Mouse (Mus musculus): ENCODE results near the gene Sox6.
"Not testable (repeated sequence)": the region's sequence is repeated elsewhere in the genome, so short reads cannot be mapped to it uniquely, and the experiment has no call there.

The Sox6 gene

DNA sequence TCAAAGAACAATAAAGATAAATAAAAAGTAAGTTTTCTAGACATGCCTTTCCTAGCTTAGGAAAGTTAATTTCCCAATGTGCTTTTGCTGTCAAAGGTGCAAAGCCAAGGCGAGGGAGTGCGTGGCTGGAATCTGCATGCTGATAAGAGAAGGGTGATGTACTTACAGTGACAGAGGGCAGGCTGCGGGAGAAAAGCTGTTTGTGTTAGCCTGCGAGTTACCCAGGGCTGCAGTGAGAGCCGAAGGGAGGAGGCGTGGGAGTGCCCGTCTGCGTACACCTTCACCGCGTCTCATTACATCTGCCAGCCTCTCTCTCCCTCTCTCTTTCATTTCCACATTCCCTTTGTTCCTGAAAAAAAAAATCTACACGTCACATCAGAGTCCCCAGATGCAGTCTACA, at the start of gene Sox6:
Gene Sox6, minus strand, starts transcription at position 286 of the 400 bp plus-strand sequence.
- DNase-seq = peak; percentile 28 to 30

DNA sequence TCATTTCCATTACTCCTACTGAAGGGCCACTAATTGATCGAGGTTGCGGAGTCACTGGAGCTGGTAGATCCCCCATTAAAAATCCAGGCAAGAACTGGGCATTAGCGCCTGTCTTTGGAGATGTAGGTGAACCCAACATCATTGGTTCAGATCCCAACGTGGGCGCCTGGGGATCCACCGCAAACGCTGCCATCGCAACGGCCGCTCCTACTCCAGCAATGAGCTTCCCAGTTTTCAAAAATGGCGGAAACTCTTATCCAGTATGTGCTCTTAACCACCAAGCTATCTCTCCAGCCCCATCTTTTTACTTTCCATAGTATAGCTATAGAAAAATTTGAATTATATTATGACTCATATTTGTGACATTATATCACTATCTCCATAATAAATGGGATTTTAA, 45.8 kb upstream of the Sox6 start, which contains the start of gene Gm4353:
Gene Gm4353, minus strand, starts transcription at position 270 of the 400 bp plus-strand sequence.
- not testable (repeated sequence) for DNase-seq

DNA sequence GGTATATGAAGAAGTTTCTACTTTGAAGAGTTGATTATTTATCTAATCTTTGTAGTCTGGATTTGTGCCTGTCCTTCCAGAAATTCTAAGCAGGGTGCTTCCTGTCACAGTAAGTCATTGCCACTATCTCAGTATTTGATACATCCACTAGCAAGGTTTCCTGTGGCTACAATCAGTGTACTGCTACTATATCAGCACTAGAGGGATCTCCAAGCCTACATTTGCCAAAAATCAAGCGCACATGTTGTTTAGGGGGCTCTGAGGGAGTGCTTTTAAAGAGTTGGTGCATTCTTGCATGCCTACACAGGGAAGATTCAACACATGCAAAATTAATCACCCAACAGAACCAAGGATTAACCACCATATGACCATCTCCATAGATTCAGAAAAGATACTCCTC, 22.1 kb upstream of the Sox6 start:
- DNase-seq = peak in 1 of 2 experiments; percentile 20

DNA sequence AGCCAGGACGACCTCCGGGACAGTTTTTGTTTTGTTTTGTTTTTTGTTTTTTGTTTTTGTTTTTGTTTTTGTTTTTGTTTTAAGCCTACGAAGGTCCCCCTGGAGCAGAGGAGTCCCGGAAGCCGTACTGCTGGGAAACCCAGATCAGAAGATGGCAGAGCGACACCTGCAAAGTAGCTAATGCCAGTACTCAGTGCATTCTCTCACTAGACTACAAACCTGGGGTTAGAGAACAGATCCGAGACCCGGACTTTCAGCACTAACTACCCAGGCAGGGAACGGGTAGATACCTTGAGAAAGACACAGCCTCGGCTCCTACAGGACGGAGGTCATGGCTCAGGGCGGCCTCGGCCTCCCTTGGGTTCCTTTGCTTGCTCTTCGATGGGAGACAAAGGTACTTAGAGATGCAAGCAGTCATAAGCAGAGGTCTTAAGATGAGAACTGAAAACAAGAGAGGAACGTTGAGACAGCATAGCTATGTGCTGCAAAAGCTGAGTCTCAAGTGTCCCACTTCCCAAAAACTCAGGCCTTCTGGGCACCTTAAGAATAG, 1.9 kb upstream of the Sox6 start:
- no peak for DNase-seq

DNA sequence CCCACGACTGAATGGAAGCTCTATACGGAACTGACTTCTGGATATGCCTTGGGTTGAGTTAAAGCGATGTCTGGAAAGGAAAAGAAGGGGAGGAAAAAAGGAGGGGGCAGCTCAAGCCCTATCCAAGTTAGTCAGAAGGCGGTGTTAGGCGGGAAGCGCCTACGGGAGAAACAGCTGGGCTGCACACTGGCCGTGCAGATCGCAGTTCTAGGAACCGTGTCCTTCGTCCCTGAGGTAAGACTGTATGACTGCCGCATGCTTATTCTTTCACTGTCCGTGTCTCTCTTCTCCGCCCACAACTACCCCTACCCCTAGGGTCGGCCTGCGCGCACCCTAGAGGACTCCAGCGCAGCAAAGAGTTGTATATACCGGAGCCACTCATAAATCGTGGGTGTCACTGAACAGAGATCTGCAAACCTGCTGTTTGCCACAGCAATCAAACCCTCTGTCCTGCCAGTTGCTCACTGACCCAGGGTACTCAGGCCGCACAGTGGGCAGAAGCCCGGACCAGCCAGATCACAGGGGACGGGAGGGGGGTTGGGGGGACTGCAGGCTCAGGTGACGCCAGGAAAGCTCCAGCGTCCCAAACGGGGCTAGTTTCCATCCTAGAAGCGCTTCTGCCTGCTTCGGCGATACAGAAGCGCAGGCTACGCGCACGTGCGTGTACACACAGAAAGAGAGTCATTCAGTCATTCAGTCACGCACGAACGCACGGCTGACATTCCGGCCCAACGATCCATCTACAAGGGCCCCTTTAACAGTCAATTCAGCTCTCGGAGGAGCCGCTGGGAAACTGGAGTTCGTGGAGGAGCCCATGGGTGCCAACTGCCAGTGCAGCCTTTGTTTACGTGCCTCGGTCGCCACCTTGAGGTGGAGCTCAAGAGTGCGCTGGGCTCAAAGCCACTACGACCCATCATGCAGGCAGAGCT, 1.2 kb upstream of the Sox6 start:
- peak; percentile 93 to 94 for DNase-seq

DNA sequence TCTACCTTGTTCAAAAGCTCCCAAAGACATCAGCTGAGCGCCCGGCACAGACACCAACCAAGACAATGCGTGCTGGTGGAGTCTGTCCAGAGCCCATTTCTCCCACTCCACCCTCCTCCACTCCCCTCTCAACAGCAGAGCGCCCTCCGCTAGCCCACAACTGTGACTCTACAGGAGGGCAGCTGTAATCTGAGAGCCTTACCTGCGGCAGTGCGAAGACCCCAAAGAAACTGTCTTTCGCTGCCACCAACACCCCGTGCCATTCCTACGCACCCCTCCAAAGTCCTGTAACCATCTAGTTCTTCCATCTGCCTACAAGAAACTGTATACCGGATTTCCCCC, 571 bp upstream of the Sox6 start, which contains the start of gene 1110004F10Rik:
Gene 1110004F10Rik, plus strand, starts transcription at position 202 of the 342 bp plus-strand sequence.
- peak; percentile 18 to 25 for DNase-seq

DNA sequence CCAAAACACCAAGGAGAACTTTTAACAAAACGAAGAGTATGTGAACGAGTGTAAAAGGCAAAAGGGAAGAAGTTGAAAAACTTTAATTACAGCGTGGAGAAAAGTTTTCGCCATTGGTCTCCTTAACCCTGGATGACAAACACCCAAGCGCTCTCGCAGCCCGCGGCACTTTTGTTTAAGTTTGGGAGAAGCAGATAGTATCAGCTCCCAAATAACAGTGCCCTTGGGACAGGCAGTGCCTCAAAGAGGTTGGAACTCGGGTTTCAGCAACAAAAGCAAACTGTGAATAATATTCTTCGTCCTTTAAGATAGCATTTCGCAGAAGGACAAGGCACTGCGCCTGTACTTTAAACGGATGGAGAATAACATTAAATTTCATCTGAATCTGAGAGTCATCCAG, 572 bp downstream of the Sox6 start:
- DNase-seq = no peak

DNA sequence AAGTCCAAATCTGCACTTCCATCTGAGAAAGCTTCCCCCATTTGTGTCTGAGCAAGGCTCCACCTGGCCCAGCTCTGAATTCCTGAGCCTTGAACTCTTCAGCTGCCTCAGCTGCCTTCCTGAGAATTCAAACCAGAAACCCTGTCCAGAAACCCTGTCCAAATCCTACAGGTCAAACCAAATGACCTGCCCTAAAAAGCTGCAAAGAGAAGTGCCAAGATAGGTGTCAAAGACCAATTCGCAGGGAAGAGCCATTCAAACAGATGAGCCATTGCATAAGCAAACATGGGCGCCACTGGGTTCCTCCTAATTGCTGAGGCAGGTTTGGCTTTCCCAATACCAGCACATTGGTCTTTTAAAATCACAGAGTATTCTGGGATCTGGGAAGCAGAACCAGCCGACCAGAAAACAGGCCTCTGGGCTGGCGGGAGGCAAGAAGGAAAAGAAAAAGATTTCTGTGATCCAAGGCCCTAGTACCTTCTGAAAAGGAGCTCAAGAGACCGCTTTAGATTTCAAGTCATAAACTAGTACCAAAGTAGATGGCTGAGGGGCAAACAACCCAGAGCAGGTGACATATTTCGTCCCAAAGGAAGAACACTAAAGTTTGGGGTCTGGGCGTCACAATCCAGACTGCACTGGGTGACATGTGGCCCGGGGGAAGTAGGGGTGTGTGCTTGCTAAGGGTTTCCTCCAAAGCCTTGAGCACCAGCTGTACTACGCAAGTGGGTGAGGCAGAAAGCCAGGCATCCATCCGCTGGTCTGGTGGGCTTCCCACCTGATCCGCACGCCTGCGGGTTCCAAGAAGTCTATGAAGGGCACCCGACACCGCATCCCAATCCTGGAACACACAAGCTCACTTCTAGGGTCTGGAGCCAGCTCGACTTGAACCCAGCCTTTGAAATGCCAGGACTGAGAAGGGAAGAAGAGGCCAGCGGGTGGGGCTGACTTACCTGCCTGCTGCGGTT, 1.7 kb downstream of the Sox6 start:
- DNase-seq = no peak

DNA sequence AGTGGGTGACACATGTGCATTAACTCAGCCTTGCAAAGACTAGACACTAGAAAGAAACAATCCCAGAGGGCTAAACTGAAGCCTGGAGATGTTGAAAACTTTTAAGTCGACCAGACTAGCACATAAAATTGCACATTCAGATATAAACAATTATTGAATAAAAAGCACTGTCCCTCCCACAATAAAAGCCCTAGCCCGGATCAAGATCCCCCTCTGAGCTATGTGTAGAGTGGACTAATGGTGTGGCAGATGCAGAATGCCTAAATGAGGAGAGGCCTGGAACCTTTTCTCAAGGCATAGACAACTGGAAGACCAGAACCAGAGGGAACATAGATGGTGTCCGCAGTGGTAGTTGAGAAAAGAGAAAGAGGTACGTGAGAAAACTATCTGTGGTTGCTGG, 3.1 kb downstream of the Sox6 start:
- no peak for DNase-seq

DNA sequence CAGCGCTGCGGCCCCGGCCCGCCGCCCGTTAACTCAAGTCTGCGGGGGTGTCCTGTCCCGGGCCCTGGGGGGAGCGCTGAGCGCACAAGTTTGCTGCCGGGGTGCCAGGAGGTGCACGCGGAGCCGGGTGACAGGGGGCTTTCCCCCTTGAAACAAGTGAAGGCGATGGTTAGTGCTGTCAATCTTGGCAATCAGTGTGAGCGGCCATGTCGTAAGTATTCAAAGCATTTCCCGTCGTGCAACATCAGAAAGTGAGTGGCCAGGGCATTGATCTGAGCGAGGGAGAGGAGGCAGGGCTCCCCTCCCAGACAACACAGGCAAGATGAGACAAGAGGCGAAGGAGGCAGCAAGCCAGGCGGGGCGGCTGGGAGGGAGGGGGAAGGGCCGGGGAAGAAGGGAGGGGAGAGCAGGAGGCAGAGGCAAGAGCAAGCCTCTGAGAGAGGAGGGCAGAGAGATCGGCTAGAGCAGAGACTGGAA, 4.3 kb downstream of the Sox6 start:
- peak; percentile 68 to 79 for DNase-seq

DNA sequence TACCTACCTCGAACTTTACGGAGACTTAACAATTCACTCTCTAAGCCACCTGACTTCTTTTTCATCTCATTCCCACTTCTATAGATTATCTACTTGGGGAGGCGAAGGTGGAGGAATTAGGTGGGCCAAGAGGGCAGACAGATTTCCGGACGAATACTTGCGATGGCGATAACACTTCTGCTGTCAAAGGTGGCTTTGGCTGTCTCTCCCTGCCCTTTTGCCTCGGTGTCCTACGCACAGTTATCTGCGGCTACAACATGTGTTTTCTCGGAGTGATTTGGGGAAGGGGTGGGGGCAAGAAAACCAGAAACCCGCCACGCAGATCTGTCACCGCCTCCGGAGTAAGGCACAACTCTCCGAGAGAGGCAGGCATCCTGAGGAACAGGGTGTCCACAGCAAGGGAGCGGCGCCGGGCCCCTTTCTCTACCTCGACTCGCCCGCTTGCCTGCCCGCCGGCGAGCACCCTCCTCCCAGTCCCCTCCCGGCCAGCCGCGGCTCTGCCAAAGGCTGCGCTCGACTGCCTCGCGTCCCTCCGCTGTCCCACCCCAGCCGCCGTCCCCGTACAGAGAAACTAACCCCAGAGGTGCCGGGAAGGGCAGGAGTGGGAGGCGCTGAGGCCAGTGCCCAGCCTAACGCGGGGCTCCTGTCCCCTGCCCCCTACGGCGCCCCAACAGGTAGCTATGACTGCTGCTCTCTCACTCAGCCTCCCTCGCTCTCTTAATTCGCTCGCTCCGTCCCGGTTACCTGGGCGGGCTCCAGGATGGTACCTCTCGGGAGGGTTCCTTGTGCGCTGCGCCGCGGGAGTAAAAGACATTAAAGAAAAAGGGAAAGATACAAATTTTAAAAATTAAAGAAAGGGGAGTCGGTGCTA, 5.0 kb downstream of the Sox6 start:
- DNase-seq = peak; percentile 65 to 69

DNA sequence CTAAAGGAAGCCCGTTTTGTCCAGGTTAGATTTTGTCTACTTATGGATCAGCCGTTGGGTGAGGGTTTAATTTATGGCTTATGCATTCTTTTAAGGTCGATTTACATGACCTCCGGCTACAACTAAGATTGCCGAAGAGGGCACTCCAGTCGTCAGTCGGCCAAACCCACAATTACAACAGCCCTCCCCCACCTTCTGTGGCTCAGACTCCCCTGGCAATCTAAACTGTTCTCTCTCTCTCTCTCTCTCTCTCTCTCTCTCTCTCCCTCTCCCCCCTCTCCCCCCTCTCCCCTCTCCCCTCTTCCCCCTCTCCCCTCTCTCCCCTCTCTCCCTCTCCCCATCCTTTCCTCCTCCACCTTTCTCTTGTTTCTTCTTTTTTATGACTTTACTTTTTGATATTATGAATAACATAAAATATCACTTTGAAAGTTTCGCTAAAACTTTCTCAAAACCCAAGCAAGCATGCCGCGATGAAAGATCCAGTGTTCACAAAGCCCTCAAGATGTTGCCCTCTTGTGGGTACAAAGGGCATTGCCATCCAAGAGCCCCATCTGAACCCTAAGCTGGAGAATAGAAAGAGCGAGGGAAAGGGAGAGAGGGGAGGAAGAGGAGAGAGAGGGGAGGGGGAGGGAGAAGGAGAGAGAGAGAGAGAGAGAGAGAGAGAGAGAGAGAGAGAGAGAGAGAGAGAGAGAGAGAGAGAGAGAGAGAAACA, 5.8 kb downstream of the Sox6 start:
- peak; percentile 88 to 90 for DNase-seq

DNA sequence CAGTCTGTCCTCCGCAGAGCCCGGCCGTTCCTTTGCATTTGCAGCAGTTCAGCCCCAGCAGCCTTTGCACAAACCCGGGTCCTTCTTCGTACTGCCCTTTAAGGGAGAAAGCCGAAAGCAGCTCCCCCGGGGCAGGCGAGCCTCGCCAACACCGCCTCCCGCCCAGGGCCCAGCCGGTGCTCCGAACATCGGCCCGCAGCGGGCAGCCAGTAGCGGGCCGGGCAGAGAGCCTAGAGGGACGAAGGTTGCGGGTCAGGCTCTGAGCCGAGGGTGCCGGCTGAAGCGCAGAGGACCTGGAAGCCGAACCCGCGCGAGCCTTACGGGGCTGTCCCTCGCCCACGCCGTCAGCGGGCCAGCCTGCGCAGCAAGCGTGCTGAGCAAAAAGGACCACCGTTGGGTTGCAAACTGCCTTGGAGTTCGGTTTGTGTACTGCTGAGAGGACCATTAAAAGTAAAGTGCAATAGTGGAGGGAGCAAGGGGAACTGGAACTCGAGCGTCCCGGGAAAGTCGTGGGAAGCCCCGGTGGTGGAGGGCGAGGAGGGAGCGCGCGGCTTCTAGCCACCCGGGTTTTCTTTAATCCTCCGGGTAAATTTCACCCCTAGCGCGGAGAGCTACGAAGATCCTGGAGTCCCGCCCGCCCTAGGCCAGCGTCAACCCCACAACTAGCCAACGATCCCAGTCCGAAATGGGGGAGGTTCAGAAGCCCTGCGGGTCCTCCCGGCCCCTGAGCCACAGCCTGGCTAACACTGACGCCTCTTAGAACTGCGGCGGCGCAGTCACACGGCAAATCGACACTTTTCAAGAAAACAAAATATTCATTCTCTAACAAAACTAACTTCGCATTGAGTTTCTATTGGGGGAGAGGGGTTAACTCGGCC, 6.6 kb downstream of the Sox6 start:
- peak; percentile 58 to 62 for DNase-seq

DNA sequence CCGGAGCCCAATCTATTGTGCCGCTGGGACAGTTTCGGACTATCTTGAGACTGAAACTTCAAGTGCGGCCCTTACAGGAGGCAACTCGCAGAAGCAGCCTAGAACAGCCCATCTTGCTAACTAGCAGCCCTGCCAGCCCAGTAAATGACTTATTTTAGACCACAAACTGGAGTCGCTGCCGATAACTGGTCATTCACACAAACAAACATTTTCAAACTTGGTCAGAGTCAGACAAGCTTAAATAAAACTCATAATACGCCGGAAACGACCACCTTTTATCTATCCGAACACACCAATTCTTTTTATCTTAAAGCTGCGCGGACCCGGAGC, 7.2 kb downstream of the Sox6 start:
- no peak for DNase-seq

DNA sequence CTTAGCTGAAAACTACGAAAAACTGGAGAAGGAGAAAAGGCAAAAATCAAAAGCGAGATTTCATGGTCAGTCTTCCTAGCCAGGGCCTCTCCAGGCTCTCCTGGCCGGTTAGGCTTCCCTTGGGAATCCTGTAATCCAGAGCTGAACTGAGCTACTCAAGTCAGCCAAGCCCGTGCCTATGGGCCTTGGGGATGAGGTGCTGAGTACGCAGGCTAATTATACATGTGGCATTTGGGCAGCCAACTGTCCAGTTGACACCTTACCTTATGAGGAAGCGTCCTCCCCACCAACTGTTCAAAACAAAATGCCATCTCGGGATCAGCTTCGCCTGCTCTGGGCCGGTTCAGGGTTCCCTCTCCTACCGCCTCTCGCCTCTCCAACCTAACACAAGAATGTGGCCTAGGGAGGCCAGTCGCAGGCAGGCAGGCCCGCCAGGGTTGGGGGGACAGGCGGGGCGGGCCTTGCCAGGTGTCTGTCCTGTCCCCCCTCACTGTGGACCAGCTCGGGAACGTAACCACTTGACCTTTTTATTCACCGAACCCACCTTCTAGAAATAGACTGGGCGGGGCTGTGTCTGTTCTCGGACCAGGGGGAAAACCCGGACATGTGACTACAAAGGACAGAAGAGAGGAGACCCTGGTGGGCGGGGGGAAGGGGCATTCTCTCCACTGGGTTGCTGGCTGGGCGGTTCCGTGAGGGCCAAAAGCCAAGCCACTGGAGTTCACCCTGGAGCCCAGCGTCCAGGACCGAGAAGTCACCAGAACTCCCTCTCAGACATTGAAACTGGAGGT, 7.8 kb downstream of the Sox6 start:
- DNase-seq = peak; percentile 39 to 50

DNA sequence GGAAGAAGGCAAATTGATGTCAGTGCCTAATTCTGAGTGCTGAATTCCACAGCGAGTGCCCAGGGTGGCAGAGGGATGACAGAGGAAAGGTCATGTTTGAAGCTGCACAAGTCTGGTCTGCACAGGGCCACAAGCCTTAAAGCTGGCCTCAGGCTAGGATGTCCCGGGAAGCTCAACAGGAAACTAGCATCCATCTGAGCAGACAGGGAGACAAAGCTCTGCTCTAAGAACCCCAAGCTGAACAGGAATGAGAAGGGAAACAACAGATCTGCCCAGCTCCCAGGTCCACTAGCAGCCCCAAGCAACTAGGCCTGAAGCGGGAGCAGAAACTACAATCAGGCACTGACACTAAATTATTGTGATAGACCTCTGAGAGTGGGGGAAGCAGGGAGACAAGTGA, 8.6 kb downstream of the Sox6 start:
- DNase-seq = no peak

DNA sequence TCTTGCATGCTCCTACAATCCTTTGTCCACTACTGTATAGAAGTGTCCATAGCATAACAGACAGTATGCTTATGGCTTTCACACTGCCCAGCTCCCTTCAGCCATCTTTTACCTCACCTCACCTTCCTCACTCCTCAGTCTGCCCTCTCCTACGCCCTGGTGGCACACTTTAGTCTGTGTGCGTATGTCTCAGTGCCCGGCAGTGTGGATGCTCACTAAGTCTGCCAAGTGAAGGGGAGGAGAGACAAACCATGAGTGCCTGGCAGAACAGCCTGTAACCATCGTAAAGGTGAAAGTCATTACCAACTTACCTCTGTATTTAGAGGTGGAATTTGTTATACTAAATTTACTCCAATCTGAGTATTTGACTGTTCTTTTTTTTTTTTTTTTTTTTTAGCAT, 35.9 kb downstream of the Sox6 start:
- no peak for DNase-seq

DNA sequence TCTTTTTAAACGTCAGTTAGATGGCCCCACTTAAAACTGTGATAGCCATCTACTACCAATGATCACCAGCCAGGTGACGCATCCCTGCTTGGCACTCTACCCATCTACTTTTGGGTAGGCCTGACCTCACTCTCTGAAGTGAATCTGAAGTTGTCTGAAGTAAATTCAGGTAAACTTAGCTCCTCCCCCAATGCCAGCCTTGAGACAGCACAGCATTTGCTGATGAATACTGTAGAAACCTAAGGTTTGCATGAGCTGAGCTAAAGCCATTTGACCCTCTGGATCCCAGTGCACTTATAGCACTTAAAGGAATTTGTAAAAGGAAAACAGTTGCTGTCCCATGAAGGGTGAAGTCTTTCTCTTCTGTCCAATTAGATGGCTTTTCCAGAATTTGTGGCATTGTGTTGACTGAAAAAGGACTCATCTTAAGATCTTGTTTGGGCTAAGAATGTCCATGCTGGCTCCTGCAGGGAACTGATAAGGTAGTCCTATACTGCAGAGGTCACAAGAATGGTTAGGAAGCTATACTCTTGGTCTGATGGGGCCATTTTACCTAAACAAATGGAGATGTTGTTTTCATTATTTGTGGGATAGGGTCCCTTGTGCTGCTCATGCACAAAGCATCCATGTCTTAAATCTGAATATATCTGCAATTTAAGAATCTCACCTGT, 50.4 kb downstream of the Sox6 start:
- DNase-seq = no peak

DNA sequence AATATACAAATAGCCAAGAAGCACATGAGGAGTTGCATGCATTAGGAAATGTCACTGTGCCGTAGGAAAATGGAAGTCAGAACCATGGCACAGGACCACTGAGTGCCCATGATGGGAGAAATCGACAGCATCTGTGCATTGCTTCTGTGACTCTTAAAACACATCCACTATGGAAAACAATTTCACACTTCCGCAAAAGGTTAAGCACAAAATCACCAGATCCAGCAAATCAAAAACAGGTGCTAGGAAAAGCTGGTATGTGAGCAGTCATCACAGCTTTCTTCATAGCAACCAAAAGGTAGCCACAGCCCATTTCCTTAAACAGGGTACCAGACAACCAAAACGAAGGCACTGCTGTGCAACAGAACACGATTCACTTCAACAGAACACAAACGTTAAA, 52.9 kb downstream of the Sox6 start:
- no peak for DNase-seq
